Mouse (Mus musculus) limb, embryonic 14.5 days (tissue): ENCODE data around the gene Bicc1. TPM values are rescaled to one million over a fixed set of nuclear protein-coding genes. Genes with fewer than 3 reads are reported as not detected.

ENCODE experiments used
- ATAC-seq: fragments of 200-750 bp; cut with Nextera tagmentation; 2 replicates; pipeline ENCODE4 v1.8.0; 2017; ENCODE audit warnings: low read depth, moderate number of reproducible peaks, moderate TSS enrichment; ENCODE audit not compliant: low FRiP score
- DNase-seq: peaks from one replicate; pipeline ENCODE4 v3.0.0-alpha.2; 2015; ENCODE audit warnings: low spot score
- H3K27ac ChIP-seq: fragments of 300-500 bp; sonication (generic); replicated peaks from 2 replicates; pipeline ENCODE4 v1.5.1; 2014; ENCODE audit warnings: low read depth, mild to moderate bottlenecking, low read length, moderate library complexity, mixed read lengths
- H3K27me3 ChIP-seq: fragments of 300-500 bp; sonication (generic); 2 replicates; pipeline ENCODE4 v1.6.1; 2014; ENCODE audit warnings: low read length, mixed read lengths; ENCODE audit not compliant: control insufficient read depth, insufficient read depth
- H3K36me3 ChIP-seq: fragments of 300-500 bp; sonication (generic); 2 replicates; pipeline ENCODE4 v1.6.1; 2014; ENCODE audit warnings: mild to moderate bottlenecking, low read length, moderate library complexity, mixed read lengths; ENCODE audit not compliant: control insufficient read depth, insufficient read depth
- H3K4me1 ChIP-seq: fragments of 300-500 bp; sonication (generic); 2 replicates; pipeline ENCODE4 v1.6.1; 2014; ENCODE audit warnings: antibody characterized with exemption, low read length, mixed read lengths; ENCODE audit not compliant: control insufficient read depth, insufficient read depth
- H3K4me2 ChIP-seq: fragments of 300-500 bp; sonication (generic); replicated peaks from 2 replicates; pipeline ENCODE4 v1.6.1; 2014; ENCODE audit warnings: low read depth, mild to moderate bottlenecking, low read length, moderate library complexity; ENCODE audit not compliant: severe bottlenecking
- H3K4me3 ChIP-seq: fragments of 300-500 bp; sonication (generic); replicated peaks from 2 replicates; pipeline ENCODE4 v1.5.1; 2014; ENCODE audit warnings: low read length
- H3K9ac ChIP-seq: fragments of 300-500 bp; sonication (generic); 2 replicates; pipeline ENCODE4 v1.6.1; 2014; ENCODE audit warnings: mild to moderate bottlenecking, low read depth, low read length, moderate library complexity; ENCODE audit not compliant: severe bottlenecking
- H3K9me3 ChIP-seq: fragments of 300-500 bp; sonication (generic); 2 replicates; pipeline ENCODE4 v1.6.1; 2016; ENCODE audit warnings: low read length; ENCODE audit not compliant: control insufficient read depth
- POLR2A ChIP-seq: fragments of 200-500 bp; IDR thresholded peaks from 2 replicates; pipeline ENCODE4 v1.8.0; 2012; ENCODE audit warnings: inconsistent platforms, mild to moderate bottlenecking, moderate library complexity, borderline replicate concordance; ENCODE audit not compliant: insufficient read depth, insufficient read length; ENCODE audit errors: extremely low read depth
- whole genome bisulfite sequencing: fragments of 180-500 bp; shearing (Covaris S2); extraction: QIAGEN DNeasy Blood & Tissue Kit; methylation state at CpG from one replicate; pipeline ENCODE4 v1.1.7; 2014; 5-methylcytosine and 5-hydroxymethylcytosine counted together
- polyA plus RNA-seq, 2 experiments: library from polyadenylated mRNA; depleted of rRNA in 1 of 2; stranded (reverse) in 1 of 2; unstranded in 1 of 2; fragments of >200 nt; fragmentation: Nextera tagmentation in 1 of 2; extraction: Ambion mirVana in 1 of 2; gene quantifications; 2 replicates each; pipeline versions ENCODE4 v1.2.1 to v1.2.3; 2012 to 2014

Bicc1 gene
- polyA plus RNA-seq, 2 experiments, result 38.8 to 50.5 TPM

GRCm38 (mm10) chr10:71123974-71124373, 35.5 kb downstream of the Bicc1 start:
- no peaks in the 10 kb centered on the region for H3K9me3 ChIP-seq
- DNase-seq, result no peak
- WGBS, result 34% methylated on average over 3 of the region's 3 CpGs
- no peak overlapping the region for H3K27ac ChIP-seq
- H3K4me1 ChIP-seq, result peaks cover 43% of the 10 kb centered on the region
- no peaks in the 10 kb centered on the region for H3K36me3 ChIP-seq
- no peak for TF ChIP-seq POLR2A
- no peak overlapping the region for H3K4me3 ChIP-seq
- H3K9ac ChIP-seq, result no peak overlapping the region
- no peaks in the 10 kb centered on the region for H3K27me3 ChIP-seq
- no peak overlapping the region for H3K4me2 ChIP-seq
- no peak for ATAC-seq

- Histone ChIP-seq H3K36me3 (no peaks in the 10 kb centered on the region), H3K4me1 (peaks cover 47% of the 10 kb centered on the region), H3K27me3 (no peaks in the 10 kb centered on the region), H3K4me3 (no peak overlapping the region), H3K4me2 (no peak overlapping the region), H3K9ac (no peak overlapping the region), H3K9me3 (no peaks in the 10 kb centered on the region), H3K27ac (no peak overlapping the region)
- no peak for TF ChIP-seq POLR2A
- no peak for DNase-seq
- 53% methylated on average over 4 of the region's 4 CpGs for WGBS
- ATAC-seq, result no peak
Measured at GRCm38 (mm10) chr10:71123395-71123794, 36.1 kb downstream of the Bicc1 start.

DNA sequence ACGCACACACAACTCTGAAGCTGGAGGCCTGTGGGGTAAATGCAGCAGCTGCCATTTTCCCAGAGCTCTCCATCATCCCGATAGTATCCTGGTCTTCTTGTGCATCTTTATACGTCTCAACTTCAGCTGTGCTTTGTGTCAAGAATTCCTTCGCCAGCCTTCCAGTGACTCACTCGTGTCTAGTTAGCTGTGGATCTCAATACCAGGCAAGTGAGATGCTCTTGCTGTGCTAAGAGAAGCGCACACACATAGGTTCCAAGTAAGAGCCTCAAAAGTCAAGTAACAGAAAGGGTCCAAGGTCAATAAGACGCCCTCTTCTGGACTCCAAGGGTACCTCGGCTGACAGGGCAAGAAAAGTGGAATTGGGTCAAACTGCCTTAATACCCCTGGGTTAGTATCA, 37.0 kb downstream of the Bicc1 start:
- Histone ChIP-seq H3K9ac (no peak overlapping the region), H3K4me3 (no peak overlapping the region), H3K27me3 (no peaks in the 10 kb centered on the region), H3K9me3 (no peaks in the 10 kb centered on the region), H3K4me1 (peaks cover 44% of the 10 kb centered on the region), H3K27ac (no peak overlapping the region), H3K36me3 (no peaks in the 10 kb centered on the region), H3K4me2 (no peak overlapping the region)
- 82% methylated on average over 8 of the region's 8 CpGs for WGBS
- no peak for ATAC-seq
- no peak for TF ChIP-seq POLR2A
- no peak for DNase-seq

GRCm38 (mm10) chr10:71120769-71121165, 38.7 kb downstream of the Bicc1 start:
- 81% methylated on average over 3 of the region's 3 CpGs for WGBS
- no peaks in the 10 kb centered on the region for H3K27me3 ChIP-seq
- no peaks in the 10 kb centered on the region for H3K36me3 ChIP-seq
- H3K9me3 ChIP-seq, result no peaks in the 10 kb centered on the region
- no peak overlapping the region for H3K4me3 ChIP-seq
- ATAC-seq (no peak), DNase-seq (no peak)
- no peak overlapping the region for H3K4me2 ChIP-seq
- H3K27ac ChIP-seq, result 0 out of 2 replicates have a peak overlapping the region, but pooled peaks have one; percentile 33
- H3K9ac ChIP-seq, result no peak overlapping the region
- TF ChIP-seq POLR2A, result no peak
- H3K4me1 ChIP-seq, result peaks cover 44% of the 10 kb centered on the region

- Histone ChIP-seq H3K4me2 (no peak overlapping the region), H3K4me3 (no peak overlapping the region), H3K27ac (peak overlapping the region; percentile 75; the same call in 1 of the 2 replicates), H3K9me3 (no peaks in the 10 kb centered on the region), H3K4me1 (peaks cover 43% of the 10 kb centered on the region), H3K36me3 (no peaks in the 10 kb centered on the region), H3K9ac (no peak overlapping the region), H3K27me3 (no peaks in the 10 kb centered on the region)
- no peak for TF ChIP-seq POLR2A
- ATAC-seq (no peak), DNase-seq (no peak)
- 74% methylated on average over 14 of the region's 14 CpGs for WGBS
Measured at GRCm38 (mm10) chr10:71120121-71120768, 39.3 kb downstream of the Bicc1 start.
